Mouse (Mus musculus) E14TG2a.4 (cell line): ENCODE measurements around the gene Sdccag8.

Experiments used
- CTCF ChIP-seq: conservative IDR thresholded peaks from 2 replicates; pipeline ENCODE4 v1.5.1; 2014; ENCODE audit warnings: low read length
- NANOG ChIP-seq: IDR thresholded peaks from 2 replicates; pipeline ENCODE4 v1.6.1; 2014; ENCODE audit warnings: borderline replicate concordance, low read length, mixed read lengths
- POU5F1 ChIP-seq: IDR thresholded peaks from 2 replicates; pipeline ENCODE4 v1.6.1; 2014; ENCODE audit warnings: low read length, borderline replicate concordance

DNA sequence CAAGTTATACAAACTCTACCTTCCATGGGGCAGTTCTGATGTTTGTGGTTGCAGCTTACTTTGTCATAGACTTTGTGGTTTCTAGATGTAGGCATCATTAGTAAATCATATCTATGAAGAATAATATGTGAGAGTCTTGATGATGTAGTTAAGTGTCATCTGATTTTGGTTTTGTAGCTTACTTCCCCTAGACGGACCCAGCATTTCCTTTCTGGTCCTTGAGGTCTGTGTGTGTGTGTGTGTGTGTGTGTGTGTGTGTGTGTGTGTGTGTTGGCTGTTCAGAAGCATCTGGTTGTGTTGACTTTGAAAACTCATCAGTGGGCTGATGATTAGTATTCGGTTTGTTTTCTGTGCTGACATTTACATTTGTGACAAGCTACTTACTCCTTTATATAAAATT, 17.6 kb downstream of the Sdccag8 start:
- TF ChIP-seq CTCF (no peak), POU5F1 (no peak), NANOG (no peak)
